Mouse (Mus musculus) megakaryocyte, embryonic 14.5 days (primary cell): ENCODE data around the gene Vwf.

Experiments used
- FLI1 ChIP-seq: IDR thresholded peaks from 2 replicates; pipeline ENCODE4 v1.6.1; 2012; ENCODE audit warnings: low read length, inconsistent platforms, mixed read lengths
- GATA1 ChIP-seq: IDR thresholded peaks from 3 replicates; pipeline ENCODE4 v1.6.1; 2012; ENCODE audit warnings: mixed read lengths, low read length, inconsistent platforms, borderline replicate concordance

DNA sequence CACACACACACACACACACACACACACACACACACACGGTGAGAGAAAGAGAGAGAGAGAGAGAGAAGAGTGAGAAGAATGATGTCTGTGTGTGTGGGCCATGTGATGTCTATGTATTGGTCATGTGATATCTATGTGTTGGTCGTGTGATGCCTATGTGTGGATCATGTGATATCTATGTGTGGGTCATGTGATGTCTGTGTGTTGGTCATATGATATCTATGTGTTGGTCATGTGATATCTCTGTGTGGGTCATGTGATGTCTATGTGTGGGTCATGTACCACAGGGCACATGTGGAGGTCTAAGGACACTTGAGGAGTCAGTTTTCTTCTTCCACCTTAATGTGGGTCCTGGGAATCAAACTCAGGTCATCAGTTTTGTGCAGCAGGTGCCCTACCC lies 33.3 kb downstream of the Vwf start:
- TF ChIP-seq GATA1 (no peak), FLI1 (no peak)
